Mouse (Mus musculus): Measurements from ENCODE around the gene Nap1l4.

Nap1l4 gene

GRCm38 (mm10) chr7:143477800-143478199, 71.1 kb downstream of the Nap1l4 start:
- no peaks in the 10 kb centered on the region for H3K27me3 ChIP-seq (ENCODE audit: control insufficient read depth, insufficient read depth, low read length, poor library complexity, severe bottlenecking)
- DNase-seq (ENCODE audit: low read depth, low spot score) = no peak
- H3K36me3 ChIP-seq (ENCODE audit: control insufficient read depth, insufficient read depth, low read length, poor library complexity, severe bottlenecking) = no peaks in the 10 kb centered on the region

GRCm38 (mm10) chr7:143476702-143477335, 72.1 kb downstream of the Nap1l4 start:
- H3K27me3 ChIP-seq (ENCODE audit: control insufficient read depth, insufficient read depth, low read length, poor library complexity, severe bottlenecking) = no peaks in the 10 kb centered on the region
- H3K36me3 ChIP-seq (ENCODE audit: control insufficient read depth, insufficient read depth, low read length, poor library complexity, severe bottlenecking) = no peaks in the 10 kb centered on the region
- DNase-seq (ENCODE audit: low read depth, low spot score) = no peak

GRCm38 (mm10) chr7:143475876-143476275, 73.0 kb downstream of the Nap1l4 start:
- DNase-seq (ENCODE audit: low read depth, low spot score) = no peak
- Histone ChIP-seq H3K36me3 (ENCODE audit: control insufficient read depth, insufficient read depth, low read length, poor library complexity, severe bottlenecking) (no peaks in the 10 kb centered on the region), H3K27me3 (ENCODE audit: control insufficient read depth, insufficient read depth, low read length, poor library complexity, severe bottlenecking) (no peaks in the 10 kb centered on the region)

- no peaks in the 10 kb centered on the region for H3K27me3 ChIP-seq (ENCODE audit: control insufficient read depth, insufficient read depth, low read length, poor library complexity, severe bottlenecking)
- H3K36me3 ChIP-seq (ENCODE audit: control insufficient read depth, insufficient read depth, low read length, poor library complexity, severe bottlenecking) = no peaks in the 10 kb centered on the region
- DNase-seq (ENCODE audit: low read depth, low spot score) = no peak
Measured at GRCm38 (mm10) chr7:143474811-143475210, 74.1 kb downstream of the Nap1l4 start.

- Histone ChIP-seq H3K36me3 (ENCODE audit: control insufficient read depth, insufficient read depth, low read length, poor library complexity, severe bottlenecking) (no peaks in the 10 kb centered on the region), H3K27me3 (ENCODE audit: control insufficient read depth, insufficient read depth, low read length, poor library complexity, severe bottlenecking) (no peaks in the 10 kb centered on the region)
- no peak for DNase-seq (ENCODE audit: low read depth, low spot score)
Measured at GRCm38 (mm10) chr7:143473347-143474101, 75.4 kb downstream of the Nap1l4 start, which contains the start of gene Slc22a18. Gene Slc22a18, plus strand, starts transcription at chr7:143473736.

- Histone ChIP-seq H3K36me3 (ENCODE audit: control insufficient read depth, insufficient read depth, low read length, poor library complexity, severe bottlenecking) (no peaks in the 10 kb centered on the region), H3K27me3 (ENCODE audit: control insufficient read depth, insufficient read depth, low read length, poor library complexity, severe bottlenecking) (no peaks in the 10 kb centered on the region)
- peak; percentile 60 for DNase-seq (ENCODE audit: low read depth, low spot score)
Measured at GRCm38 (mm10) chr7:143469946-143470345, 79.0 kb downstream of the Nap1l4 start.

- Histone ChIP-seq H3K36me3 (ENCODE audit: control insufficient read depth, insufficient read depth, low read length, poor library complexity, severe bottlenecking) (no peaks in the 10 kb centered on the region), H3K27me3 (ENCODE audit: control insufficient read depth, insufficient read depth, low read length, poor library complexity, severe bottlenecking) (no peaks in the 10 kb centered on the region)
- no peak for DNase-seq (ENCODE audit: low read depth, low spot score)
Measured at GRCm38 (mm10) chr7:143467714-143468113, 81.2 kb downstream of the Nap1l4 start.

GRCm38 (mm10) chr7:143466099-143466677, 82.7 kb downstream of the Nap1l4 start:
- DNase-seq (ENCODE audit: low read depth, low spot score) = peak; percentile 78
- no peaks in the 10 kb centered on the region for H3K27me3 ChIP-seq (ENCODE audit: control insufficient read depth, insufficient read depth, low read length, poor library complexity, severe bottlenecking)
- H3K36me3 ChIP-seq (ENCODE audit: control insufficient read depth, insufficient read depth, low read length, poor library complexity, severe bottlenecking) = no peaks in the 10 kb centered on the region

- no peaks in the 10 kb centered on the region for H3K27me3 ChIP-seq (ENCODE audit: control insufficient read depth, insufficient read depth, low read length, poor library complexity, severe bottlenecking)
- peak; percentile 20 for DNase-seq (ENCODE audit: low read depth, low spot score)
- H3K36me3 ChIP-seq (ENCODE audit: control insufficient read depth, insufficient read depth, low read length, poor library complexity, severe bottlenecking) = no peaks in the 10 kb centered on the region
Measured at GRCm38 (mm10) chr7:143464811-143465560, 83.9 kb downstream of the Nap1l4 start.

GRCm38 (mm10) chr7:143463865-143464415, 85.0 kb downstream of the Nap1l4 start:
- DNase-seq (ENCODE audit: low read depth, low spot score) = peak; percentile 77
- Histone ChIP-seq H3K27me3 (ENCODE audit: control insufficient read depth, insufficient read depth, low read length, poor library complexity, severe bottlenecking) (no peaks in the 10 kb centered on the region), H3K36me3 (ENCODE audit: control insufficient read depth, insufficient read depth, low read length, poor library complexity, severe bottlenecking) (no peaks in the 10 kb centered on the region)
